Mouse (Mus musculus) lung, embryonic 14.5 days (tissue): ENCODE measurements around the gene Sf1. TPM values are rescaled to one million over a fixed set of nuclear protein-coding genes. Genes with fewer than 3 reads are reported as not detected.

Experiments
- ATAC-seq: fragments of 200-750 bp; cut with Nextera tagmentation; 2 replicates; pipeline ENCODE4 v1.8.0; 2017; ENCODE audit warnings: mild to moderate bottlenecking, moderate TSS enrichment, moderate library complexity; ENCODE audit not compliant: insufficient read depth
- DNase-seq: peaks from one replicate; pipeline ENCODE4 v3.0.0-alpha.2; 2015
- H3K27ac ChIP-seq: fragments of 300-500 bp; sonication (generic); 2 replicates; pipeline ENCODE4 v1.5.1; 2014; ENCODE audit warnings: low read depth, mild to moderate bottlenecking, moderate library complexity
- H3K27me3 ChIP-seq: fragments of 300-500 bp; sonication (generic); 2 replicates; pipeline ENCODE4 v1.6.1; 2014; ENCODE audit warnings: low read length, control low read depth; ENCODE audit not compliant: insufficient read depth
- H3K36me3 ChIP-seq: fragments of 300-500 bp; sonication (generic); 2 replicates; pipeline ENCODE4 v1.6.1; 2014; ENCODE audit warnings: control low read depth; ENCODE audit not compliant: insufficient read depth
- H3K4me1 ChIP-seq: fragments of 300-500 bp; sonication (generic); 2 replicates; pipeline ENCODE4 v1.6.1; 2014; ENCODE audit warnings: antibody characterized with exemption, control low read depth; ENCODE audit not compliant: insufficient read depth
- H3K4me2 ChIP-seq: fragments of 300-500 bp; sonication (generic); 2 replicates; pipeline ENCODE4 v1.6.1; 2014; ENCODE audit warnings: mild to moderate bottlenecking
- H3K4me3 ChIP-seq: fragments of 300-500 bp; sonication (generic); 2 replicates; pipeline ENCODE4 v1.5.1; 2014; ENCODE audit warnings: low read depth, low read length
- H3K9ac ChIP-seq: fragments of 300-500 bp; sonication (generic); 2 replicates; pipeline ENCODE4 v1.6.1; 2014
- H3K9me3 ChIP-seq: fragments of 300-500 bp; sonication (generic); 2 replicates; pipeline ENCODE4 v1.6.1; 2016; ENCODE audit warnings: low read depth, low read length, control low read depth
- CTCF ChIP-seq: IDR thresholded peaks from 2 replicates; pipeline ENCODE4 v1.5.1; 2016; ENCODE audit warnings: antibody characterized with exemption, low read depth
- WGBS: fragments of 180-500 bp; shearing (Covaris S2); extraction: QIAGEN DNeasy Blood & Tissue Kit; methylation state at CpG from one replicate; pipeline ENCODE4 v1.1.7; 2014; 5-methylcytosine and 5-hydroxymethylcytosine counted together
- polyA plus RNA-seq: library from polyadenylated mRNA; unstranded; fragments of >200 nt; fragmentation: Nextera tagmentation; extraction: Ambion mirVana; gene quantifications from 2 replicates; pipeline ENCODE4 v1.2.1, GENCODE M21; 2014

Sf1 gene
- polyA plus RNA-seq, 1 experiment from 2014 or later = 200 TPM

GRCm38 (mm10) chr19:6407109-6407508 is 43.6 kb downstream of the Sf1 start:
- no peak overlapping the region for H3K4me2 ChIP-seq
- no peak for TF ChIP-seq CTCF
- ATAC-seq (no peak), DNase-seq (no peak)
- H3K9ac ChIP-seq = no peak overlapping the region
- 86% methylated on average over 8 of the region's 8 CpGs for WGBS
- peaks cover 3% of the 10 kb centered on the region; the same call in 1 of the 2 replicates for H3K27me3 ChIP-seq
- H3K36me3 ChIP-seq = no peaks in the 10 kb centered on the region
- no peak overlapping the region for H3K27ac ChIP-seq
- no peak overlapping the region for H3K4me3 ChIP-seq
- no peaks in the 10 kb centered on the region for H3K4me1 ChIP-seq
- H3K9me3 ChIP-seq = no peaks in the 10 kb centered on the region

- TF ChIP-seq CTCF = no peak
- H3K9ac ChIP-seq = no peak overlapping the region
- no peaks in the 10 kb centered on the region for H3K36me3 ChIP-seq
- ATAC-seq = no peak
- H3K27me3 ChIP-seq = no peaks in the 10 kb centered on the region
- no peak for DNase-seq
- H3K4me2 ChIP-seq = no peak overlapping the region
- no peak overlapping the region for H3K27ac ChIP-seq
- 47% methylated on average over 16 of the region's 16 CpGs for WGBS
- no peaks in the 10 kb centered on the region for H3K9me3 ChIP-seq
- no peaks in the 10 kb centered on the region for H3K4me1 ChIP-seq
- H3K4me3 ChIP-seq = no peak overlapping the region
Measured at GRCm38 (mm10) chr19:6407816-6408510, 44.5 kb downstream of the Sf1 start.

DNA sequence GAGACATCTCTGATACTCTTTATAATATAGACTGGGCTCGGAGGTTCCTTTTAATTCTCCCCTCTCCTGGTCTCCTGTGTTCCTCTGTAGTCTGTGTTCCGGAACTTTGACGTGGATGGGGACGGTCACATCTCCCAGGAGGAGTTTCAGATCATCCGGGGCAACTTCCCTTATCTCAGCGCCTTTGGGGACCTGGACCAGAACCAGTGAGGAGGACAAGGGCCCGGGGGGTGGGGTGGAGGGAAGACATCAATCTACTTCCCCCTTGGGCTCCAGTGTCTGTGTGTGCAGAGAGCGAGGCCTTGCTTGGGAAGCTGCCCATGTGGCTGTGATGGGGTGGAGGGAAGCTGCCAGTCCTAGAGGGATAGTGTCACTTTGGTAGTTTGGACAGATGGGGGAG is 45.3 kb downstream of the Sf1 start:
- WGBS = 72% methylated on average over 8 of the region's 8 CpGs
- no peak for ATAC-seq

GRCm38 (mm10) chr19:6409176-6409575 is 45.7 kb downstream of the Sf1 start:
- Histone ChIP-seq H3K9me3 (no peaks in the 10 kb centered on the region), H3K4me2 (no peak overlapping the region), H3K9ac (no peak overlapping the region), H3K36me3 (no peaks in the 10 kb centered on the region), H3K4me1 (no peaks in the 10 kb centered on the region), H3K4me3 (no peak overlapping the region), H3K27ac (no peak overlapping the region), H3K27me3 (no peaks in the 10 kb centered on the region; the same call in 1 of the 2 replicates)
- no peak for ATAC-seq
- no peak for DNase-seq
- no peak for TF ChIP-seq CTCF
- 72% methylated on average over 5 of the region's 5 CpGs for WGBS

More for the DNA sequence above, 45.3 kb downstream of the Sf1 start:
- Histone ChIP-seq H3K9me3 (no peaks in the 10 kb centered on the region), H3K27me3 (no peaks in the 10 kb centered on the region; the same call in 1 of the 2 replicates), H3K4me1 (no peaks in the 10 kb centered on the region), H3K4me2 (no peak overlapping the region), H3K4me3 (no peak overlapping the region), H3K36me3 (no peaks in the 10 kb centered on the region), H3K9ac (no peak overlapping the region), H3K27ac (no peak overlapping the region)
- no peak for DNase-seq
- TF ChIP-seq CTCF = no peak

- H3K27ac ChIP-seq = no peak overlapping the region
- H3K9me3 ChIP-seq = no peaks in the 10 kb centered on the region
- no peak for TF ChIP-seq CTCF
- no peaks in the 10 kb centered on the region for H3K36me3 ChIP-seq
- DNase-seq = no peak
- no peaks in the 10 kb centered on the region for H3K4me1 ChIP-seq
- no peak overlapping the region for H3K9ac ChIP-seq
- H3K4me2 ChIP-seq = no peak overlapping the region
- H3K27me3 ChIP-seq = no peaks in the 10 kb centered on the region; the same call in 1 of the 2 replicates
- WGBS = 74% methylated on average over 5 of the region's 5 CpGs
- no peak overlapping the region for H3K4me3 ChIP-seq
- ATAC-seq = no peak
Measured at GRCm38 (mm10) chr19:6409936-6410335, 46.4 kb downstream of the Sf1 start.

DNA sequence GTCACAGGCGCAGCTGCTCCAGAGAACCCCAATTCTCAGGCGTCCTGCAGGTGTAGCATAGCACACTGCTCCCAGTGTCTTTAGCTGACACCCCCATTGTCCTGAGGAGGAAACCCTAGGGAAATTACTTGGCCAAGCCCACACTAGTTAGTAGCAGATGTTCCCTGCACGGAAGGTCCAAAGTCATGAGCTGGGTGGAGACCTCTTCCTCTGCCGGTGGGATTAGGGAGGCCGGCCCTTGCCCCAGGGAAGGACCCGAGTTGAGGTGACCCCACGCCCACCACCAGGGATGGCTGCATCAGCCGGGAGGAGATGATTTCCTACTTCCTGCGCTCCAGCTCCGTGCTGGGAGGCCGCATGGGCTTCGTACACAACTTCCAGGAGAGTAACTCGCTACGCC is 49.3 kb downstream of the Sf1 start:
- Histone ChIP-seq H3K27me3 (peaks cover 6% of the 10 kb centered on the region), H3K4me2 (no peak overlapping the region), H3K9ac (no peak overlapping the region), H3K4me3 (no peak overlapping the region), H3K9me3 (no peaks in the 10 kb centered on the region), H3K27ac (no peak overlapping the region), H3K4me1 (no peaks in the 10 kb centered on the region; the same call in 1 of the 2 replicates), H3K36me3 (no peaks in the 10 kb centered on the region)
- ATAC-seq (no peak), DNase-seq (no peak)
- no peak for TF ChIP-seq CTCF
- 53% methylated on average over 14 of the region's 14 CpGs for WGBS

DNA sequence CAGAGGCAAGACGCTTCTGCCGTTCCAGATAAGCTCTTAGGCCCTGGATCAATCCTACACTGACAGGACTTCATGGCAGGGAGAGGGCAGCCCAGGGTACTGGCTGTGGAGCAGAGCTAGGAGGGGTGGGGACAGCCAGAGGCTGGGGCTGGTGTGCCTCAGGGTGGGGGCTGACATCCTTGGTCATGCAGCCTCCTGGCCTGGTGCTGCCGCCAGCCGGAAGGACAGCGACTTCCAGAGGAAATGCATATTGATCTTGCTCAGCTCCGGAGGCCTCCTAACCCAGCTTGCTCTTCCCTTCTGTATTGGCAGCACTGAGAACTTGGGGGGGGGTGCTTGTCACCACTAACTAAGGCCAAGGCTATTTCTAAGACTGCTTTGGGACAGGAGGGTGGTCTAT is 52.0 kb downstream of the Sf1 start:
- 27% methylated on average over 6 of the region's 6 CpGs for WGBS
- no peak for TF ChIP-seq CTCF
- H3K4me3 ChIP-seq = no peak overlapping the region
- H3K27ac ChIP-seq = no peak overlapping the region
- no peak for DNase-seq
- no peak for ATAC-seq
- H3K27me3 ChIP-seq = peaks cover 32% of the 10 kb centered on the region
- no peak overlapping the region for H3K4me2 ChIP-seq
- no peak overlapping the region for H3K9ac ChIP-seq
- no peaks in the 10 kb centered on the region for H3K36me3 ChIP-seq
- H3K4me1 ChIP-seq = peaks cover 3% of the 10 kb centered on the region; the same call in 1 of the 2 replicates
- no peaks in the 10 kb centered on the region for H3K9me3 ChIP-seq
